Mouse (Mus musculus) hindbrain, embryonic 10.5 days (tissue): ENCODE measurements at regions not wholly inside any gene's neighbourhood (a gene's known extent, or its start where the extent isn't known, plus 50 kb on each side); places are given as distances from the start of the nearest gene placed in this dataset.
A peak's percentile ranks its signal among the peaks of the same experiment; 100 is the strongest.

Experiments used
- DNase-seq: peaks from one replicate; pipeline ENCODE4 v3.0.0-alpha.2; 2017; ENCODE audit warnings: low spot score
- H3K27ac ChIP-seq: fragments of 300-500 bp; sonication (generic); 2 replicates; pipeline ENCODE4 v1.5.1; 2016; ENCODE audit warnings: mild to moderate bottlenecking, moderate library complexity
- H3K27me3 ChIP-seq: fragments of 300-500 bp; sonication (generic); 2 replicates; pipeline ENCODE4 v1.6.1; 2016; ENCODE audit warnings: mild to moderate bottlenecking; ENCODE audit not compliant: poor library complexity, insufficient read depth, severe bottlenecking
- H3K36me3 ChIP-seq: fragments of 300-500 bp; sonication (generic); 2 replicates; pipeline ENCODE4 v1.6.1; 2016; ENCODE audit warnings: mild to moderate bottlenecking, moderate library complexity
- H3K4me1 ChIP-seq: fragments of 300-500 bp; sonication (generic); replicated peaks from 2 replicates; pipeline ENCODE4 v1.6.1; 2016; ENCODE audit warnings: mild to moderate bottlenecking
- H3K4me3 ChIP-seq: fragments of 300-500 bp; sonication (generic); 2 replicates; pipeline ENCODE4 v1.5.1; 2016; ENCODE audit warnings: mild to moderate bottlenecking, moderate library complexity
- H3K9me3 ChIP-seq: fragments of 300-500 bp; sonication (generic); 2 replicates; pipeline ENCODE4 v1.6.1; 2016; ENCODE audit warnings: mild to moderate bottlenecking, moderate library complexity
- WGBS: fragments of 180-500 bp; shearing (Covaris S2); methylation state at CpG from one replicate; pipeline ENCODE4 v1.1.7; 2016; 5-methylcytosine and 5-hydroxymethylcytosine counted together

DNA sequence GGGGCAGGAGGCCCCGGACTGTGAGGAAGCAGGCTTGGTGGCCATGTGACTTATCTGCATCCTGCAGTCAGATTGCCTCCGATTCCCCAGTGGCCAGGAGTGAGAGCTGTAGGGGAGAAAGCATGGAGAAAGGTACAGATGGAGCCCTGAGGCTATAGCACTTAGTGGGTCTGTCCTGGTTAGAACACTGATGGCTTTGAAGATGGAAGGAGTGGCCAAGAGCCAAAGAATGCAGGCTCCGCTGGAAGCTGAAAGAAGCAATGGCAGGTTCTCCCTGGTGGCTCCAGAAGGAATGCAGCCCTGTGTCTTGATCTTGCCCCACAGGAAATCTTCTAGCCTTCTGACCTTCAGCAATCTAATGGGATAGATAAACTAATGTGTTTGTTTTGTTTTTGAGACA is 926.3 kb downstream of the 4930447A16Rik start:
- Histone ChIP-seq H3K36me3 (no peaks in the 10 kb centered on the region), H3K4me1 (no peaks in the 10 kb centered on the region), H3K27me3 (no peaks in the 10 kb centered on the region), H3K27ac (no peak overlapping the region), H3K4me3 (no peak overlapping the region), H3K9me3 (no peaks in the 10 kb centered on the region)
- WGBS = 75% methylated on average over 3 of the region's 3 CpGs
- no peak for DNase-seq

GRCm38 (mm10) chr15:38353371-38353770 is 928.0 kb downstream of the 4930447A16Rik start:
- H3K27me3 ChIP-seq = no peaks in the 10 kb centered on the region
- H3K4me1 ChIP-seq = no peaks in the 10 kb centered on the region
- no peak overlapping the region for H3K27ac ChIP-seq
- H3K36me3 ChIP-seq = no peaks in the 10 kb centered on the region
- WGBS = 85% methylated on average over 4 of the region's 4 CpGs
- H3K9me3 ChIP-seq = no peaks in the 10 kb centered on the region
- DNase-seq = no peak
- no peak overlapping the region for H3K4me3 ChIP-seq

DNA sequence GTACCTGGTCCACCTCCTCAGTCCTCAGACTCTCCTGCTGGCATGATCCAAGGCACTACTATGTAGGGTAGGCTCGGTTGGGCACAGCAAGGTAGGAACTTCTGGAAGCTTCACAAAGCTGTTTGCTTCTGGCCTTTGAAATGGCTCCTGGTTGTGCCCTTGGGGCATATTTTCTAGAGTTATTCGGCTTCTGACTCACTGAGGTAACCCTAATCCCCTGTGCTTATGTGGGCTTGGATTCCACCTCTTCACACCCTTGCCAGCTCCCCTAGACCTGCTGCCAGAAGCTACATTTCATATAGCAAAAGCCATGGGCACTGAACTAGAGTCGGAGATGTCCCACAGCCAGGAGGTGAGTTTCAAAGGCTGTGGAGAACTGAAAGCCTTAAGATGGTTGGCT is 933.7 kb downstream of the 4930447A16Rik start:
- no peak overlapping the region for H3K27ac ChIP-seq
- 85% methylated on average over 3 of the region's 3 CpGs for WGBS
- no peak overlapping the region for H3K4me3 ChIP-seq
- no peaks in the 10 kb centered on the region for H3K27me3 ChIP-seq
- no peak for DNase-seq
- no peaks in the 10 kb centered on the region for H3K36me3 ChIP-seq
- no peaks in the 10 kb centered on the region for H3K4me1 ChIP-seq
- peaks cover 5% of the 10 kb centered on the region; the same call in 1 of the 2 replicates for H3K9me3 ChIP-seq

- 83% methylated on average over 5 of the region's 5 CpGs for WGBS
- H3K27ac ChIP-seq = no peak overlapping the region
- no peak for DNase-seq
- no peaks in the 10 kb centered on the region for H3K27me3 ChIP-seq
- peaks cover 5% of the 10 kb centered on the region; the same call in 1 of the 2 replicates for H3K9me3 ChIP-seq
- no peaks in the 10 kb centered on the region for H3K4me1 ChIP-seq
- no peaks in the 10 kb centered on the region for H3K36me3 ChIP-seq
- H3K4me3 ChIP-seq = no peak overlapping the region
Measured at GRCm38 (mm10) chr15:38363522-38363921, 938.2 kb downstream of the 4930447A16Rik start.

- Histone ChIP-seq H3K27ac (no peak overlapping the region), H3K4me3 (no peak overlapping the region), H3K27me3 (no peaks in the 10 kb centered on the region), H3K9me3 (peaks cover 5% of the 10 kb centered on the region; the same call in 1 of the 2 replicates), H3K36me3 (no peaks in the 10 kb centered on the region), H3K4me1 (no peaks in the 10 kb centered on the region)
- DNase-seq = no peak
- WGBS = 81% methylated on average over 3 of the region's 3 CpGs
Measured at GRCm38 (mm10) chr15:38364014-38364413, 938.7 kb downstream of the 4930447A16Rik start.

GRCm38 (mm10) chr15:38367643-38368042 is 942.3 kb downstream of the 4930447A16Rik start:
- no peaks in the 10 kb centered on the region for H3K9me3 ChIP-seq
- WGBS = 94% methylated on average over 5 of the region's 5 CpGs
- DNase-seq = no peak

DNA sequence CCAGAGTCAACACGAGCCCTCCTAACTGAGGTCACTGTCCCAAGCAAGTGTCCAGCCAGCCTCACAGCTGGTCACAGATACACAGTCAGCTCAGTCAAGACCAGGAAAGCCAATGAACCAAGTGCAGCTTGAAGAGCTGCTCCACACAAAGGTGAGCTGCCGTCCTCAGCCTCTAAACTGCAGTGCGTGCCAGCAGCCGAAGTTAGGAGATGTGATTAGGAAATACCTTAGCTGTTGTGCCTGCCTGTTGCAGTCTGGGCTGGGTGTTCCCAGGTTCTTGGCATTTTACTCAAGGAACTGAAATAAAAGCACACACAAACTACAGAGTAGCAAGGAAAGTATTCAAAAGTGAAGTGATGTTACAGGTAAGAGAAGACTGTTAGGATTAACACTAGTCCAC is 942.9 kb downstream of the 4930447A16Rik start:
- H3K4me1 ChIP-seq = peaks cover 1% of the 10 kb centered on the region
- H3K36me3 ChIP-seq = no peaks in the 10 kb centered on the region
- DNase-seq = no peak
- no peaks in the 10 kb centered on the region for H3K9me3 ChIP-seq
- H3K27me3 ChIP-seq = peaks cover 4% of the 10 kb centered on the region; the same call in 1 of the 2 replicates
- no peak overlapping the region for H3K27ac ChIP-seq
- no peak overlapping the region for H3K4me3 ChIP-seq
- 86% methylated on average over 4 of the region's 4 CpGs for WGBS

More at GRCm38 (mm10) chr15:38367643-38368042, 942.3 kb downstream of the 4930447A16Rik start:
- Histone ChIP-seq H3K27me3 (no peaks in the 10 kb centered on the region), H3K4me3 (no peak overlapping the region), H3K27ac (no peak overlapping the region), H3K36me3 (no peaks in the 10 kb centered on the region), H3K4me1 (no peaks in the 10 kb centered on the region)

GRCm38 (mm10) chr15:38371404-38372090 is 946.2 kb downstream of the 4930447A16Rik start:
- H3K9me3 ChIP-seq = no peaks in the 10 kb centered on the region
- DNase-seq = no peak
- peaks cover 4% of the 10 kb centered on the region; the same call in 1 of the 2 replicates for H3K27me3 ChIP-seq
- no peaks in the 10 kb centered on the region for H3K36me3 ChIP-seq
- no peak overlapping the region for H3K4me3 ChIP-seq
- WGBS = 85% methylated on average over 12 of the region's 12 CpGs
- H3K4me1 ChIP-seq = peaks cover 10% of the 10 kb centered on the region
- H3K27ac ChIP-seq = no peak overlapping the region

- Histone ChIP-seq H3K9me3 (no peaks in the 10 kb centered on the region), H3K4me1 (peaks cover 10% of the 10 kb centered on the region), H3K36me3 (no peaks in the 10 kb centered on the region), H3K27ac (peak overlapping the region; percentile 78), H3K27me3 (peaks cover 4% of the 10 kb centered on the region; the same call in 1 of the 2 replicates), H3K4me3 (peak overlapping the region; percentile 47)
- 6% methylated on average over 21 of the region's 21 CpGs for WGBS
- peak; percentile 61 for DNase-seq
Measured at GRCm38 (mm10) chr15:38373797-38374196, 948.4 kb downstream of the 4930447A16Rik start.

DNA sequence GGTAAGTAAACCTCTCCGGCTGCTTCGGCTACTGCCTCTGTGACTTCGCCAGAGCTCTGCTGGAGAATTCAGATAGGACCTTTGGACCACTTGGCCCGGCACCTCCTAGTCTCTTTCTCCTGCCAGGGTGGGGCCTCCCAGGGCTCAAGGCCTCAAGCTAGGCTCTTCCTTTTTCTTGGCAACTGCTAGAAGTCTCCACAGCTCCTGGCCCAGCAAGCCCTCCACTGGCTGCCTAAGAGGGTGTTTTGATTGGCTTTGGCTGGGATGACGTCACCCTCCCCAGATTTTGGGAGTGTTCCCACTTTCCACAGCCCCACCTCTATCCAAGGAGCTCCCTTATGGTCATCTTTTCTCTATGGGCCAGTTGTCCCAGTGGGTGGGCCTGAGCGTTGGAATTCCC is 949.4 kb downstream of the 4930447A16Rik start:
- WGBS = 88% methylated on average over 6 of the region's 6 CpGs
- Histone ChIP-seq H3K4me3 (no peak overlapping the region), H3K9me3 (no peaks in the 10 kb centered on the region), H3K4me1 (peaks cover 10% of the 10 kb centered on the region), H3K36me3 (no peaks in the 10 kb centered on the region), H3K27ac (no peak overlapping the region), H3K27me3 (peaks cover 4% of the 10 kb centered on the region; the same call in 1 of the 2 replicates)
- no peak for DNase-seq

- no peak for DNase-seq
- Histone ChIP-seq H3K27ac (no peak overlapping the region), H3K27me3 (peaks cover 2% of the 10 kb centered on the region; the same call in 1 of the 2 replicates), H3K36me3 (no peaks in the 10 kb centered on the region), H3K9me3 (no peaks in the 10 kb centered on the region), H3K4me1 (peaks cover 10% of the 10 kb centered on the region), H3K4me3 (no peak overlapping the region)
- 91% methylated on average over 8 of the region's 8 CpGs for WGBS
Measured at GRCm38 (mm10) chr15:38378106-38378505, 952.8 kb downstream of the 4930447A16Rik start.

- Histone ChIP-seq H3K4me3 (no peak overlapping the region), H3K27me3 (no peaks in the 10 kb centered on the region), H3K4me1 (peaks cover 31% of the 10 kb centered on the region), H3K9me3 (no peaks in the 10 kb centered on the region), H3K27ac (no peak overlapping the region), H3K36me3 (no peaks in the 10 kb centered on the region)
- WGBS = 79% methylated on average over 7 of the region's 7 CpGs
- DNase-seq = no peak
Measured at GRCm38 (mm10) chr15:38387617-38388016, 962.3 kb downstream of the 4930447A16Rik start.

- Histone ChIP-seq H3K36me3 (no peaks in the 10 kb centered on the region), H3K27me3 (no peaks in the 10 kb centered on the region), H3K9me3 (no peaks in the 10 kb centered on the region), H3K4me1 (peaks cover 39% of the 10 kb centered on the region), H3K4me3 (no peak overlapping the region), H3K27ac (no peak overlapping the region)
- DNase-seq = no peak
- 93% methylated on average over 7 of the region's 7 CpGs for WGBS
Measured at GRCm38 (mm10) chr15:38388436-38388835, 963.1 kb downstream of the 4930447A16Rik start.
